Mouse (Mus musculus): ENCODE measurements around the gene Six1. TPM values are rescaled to one million over a fixed set of nuclear protein-coding genes. Genes with fewer than 3 reads are reported as not detected.
"Not testable (repeated sequence)": the region's sequence is repeated elsewhere in the genome, so short reads cannot be mapped to it uniquely, and the experiment has no call there.

Gene Six1
- under 1 TPM; 0.19 to 0.54 TPM for total RNA-seq (2021)

DNA sequence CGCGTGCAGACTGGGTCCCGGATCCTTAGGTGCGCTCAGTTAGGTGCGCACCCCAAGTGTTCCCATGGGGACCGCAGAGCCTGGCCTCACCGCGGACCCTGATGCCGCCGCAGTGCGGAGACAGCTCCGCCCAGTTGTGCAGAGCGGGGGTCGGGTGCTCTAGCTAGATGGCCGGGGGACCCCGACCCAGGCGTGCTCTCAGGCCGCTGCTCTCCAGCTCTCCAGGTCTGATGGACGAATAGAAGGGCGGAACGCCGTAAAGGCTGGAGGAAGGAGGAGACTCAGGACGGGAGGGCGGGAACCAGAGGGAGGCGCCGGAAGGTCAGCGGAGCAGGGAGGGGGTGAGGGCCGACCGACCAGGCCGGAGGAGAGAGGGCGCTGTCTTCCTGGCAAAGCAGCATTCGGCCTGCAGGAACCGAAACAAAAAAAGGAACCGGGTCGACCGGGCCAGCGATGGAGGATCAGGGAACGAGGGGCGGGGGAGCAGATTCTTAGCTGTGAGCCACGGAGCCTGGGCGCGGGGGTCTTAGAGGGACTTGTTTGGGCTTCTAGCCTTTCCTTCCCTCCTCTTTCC is at the start of gene Six1:
Gene Six1 (minus strand): TSS at position 220 of the 574 bp plus-strand sequence.
- peak; percentile 88 for DNase-seq

GRCm38 (mm10) chr12:73098593-73098992 is 44.9 kb upstream of the Six1 start:
- no peak for DNase-seq

DNA sequence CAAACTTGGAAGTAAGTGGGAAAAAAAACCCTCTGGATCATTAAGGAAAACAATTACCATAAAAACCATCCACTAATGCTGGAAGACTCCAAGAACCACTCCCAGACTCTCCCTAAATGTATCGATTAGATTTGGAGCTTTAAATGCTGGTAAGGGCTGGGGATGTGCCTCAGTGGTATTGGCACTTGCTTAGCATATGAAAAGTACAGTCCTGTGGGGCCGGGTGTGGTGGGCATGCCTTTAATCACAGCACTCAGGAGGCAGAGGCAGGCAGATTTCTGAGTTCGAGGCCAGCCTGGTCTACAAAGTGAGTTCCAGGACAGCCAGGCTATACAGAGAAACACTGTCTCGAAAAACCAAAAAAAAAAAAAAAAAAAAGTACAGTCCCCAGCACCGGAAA is 42.5 kb upstream of the Six1 start:
- not testable (repeated sequence) for DNase-seq

DNA sequence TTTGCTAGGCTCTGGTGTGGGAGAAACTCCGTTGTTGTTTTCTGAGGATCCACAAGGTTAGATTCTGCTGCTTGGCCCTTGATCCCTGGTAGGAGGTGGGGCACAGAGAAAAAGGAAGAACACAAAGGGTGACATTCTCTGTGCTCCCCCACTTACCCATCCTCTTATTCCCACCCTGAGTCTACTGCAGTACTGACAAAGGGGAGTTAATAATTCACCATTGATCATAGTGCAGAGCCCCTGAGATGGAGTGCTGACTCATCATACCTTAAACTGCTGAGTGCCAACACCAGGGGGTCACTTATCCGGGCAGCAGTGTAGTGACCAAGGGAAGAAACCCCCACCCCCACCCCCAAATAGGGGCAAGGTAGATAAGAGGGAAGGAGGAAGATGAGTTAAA is 40.9 kb upstream of the Six1 start:
- DNase-seq = no peak

GRCm38 (mm10) chr12:73094189-73094588 is 40.5 kb upstream of the Six1 start:
- no peak for DNase-seq

GRCm38 (mm10) chr12:73090672-73091335 is 37.1 kb upstream of the Six1 start:
- DNase-seq = no peak

GRCm38 (mm10) chr12:73088911-73089310 is 35.2 kb upstream of the Six1 start:
- no peak for DNase-seq

DNA sequence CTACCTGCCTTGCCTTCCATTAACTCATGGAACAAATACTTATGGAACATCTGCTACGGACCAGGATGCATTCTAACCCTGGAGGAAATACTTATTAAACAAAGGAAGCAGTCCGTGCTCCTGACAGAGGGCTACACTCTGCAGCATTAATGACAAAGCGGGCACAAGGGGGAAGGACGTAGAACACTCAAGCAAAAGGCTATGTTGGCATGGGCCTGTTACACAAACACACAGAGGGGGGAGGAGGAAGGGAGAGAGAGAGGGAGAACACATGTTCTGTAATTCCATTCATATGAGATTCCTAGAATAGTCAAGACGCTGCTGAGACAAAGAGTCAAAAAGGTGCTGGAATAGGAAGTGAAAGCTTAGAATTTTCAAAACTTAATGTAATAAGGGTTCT is 34.8 kb upstream of the Six1 start:
- DNase-seq = no peak

DNA sequence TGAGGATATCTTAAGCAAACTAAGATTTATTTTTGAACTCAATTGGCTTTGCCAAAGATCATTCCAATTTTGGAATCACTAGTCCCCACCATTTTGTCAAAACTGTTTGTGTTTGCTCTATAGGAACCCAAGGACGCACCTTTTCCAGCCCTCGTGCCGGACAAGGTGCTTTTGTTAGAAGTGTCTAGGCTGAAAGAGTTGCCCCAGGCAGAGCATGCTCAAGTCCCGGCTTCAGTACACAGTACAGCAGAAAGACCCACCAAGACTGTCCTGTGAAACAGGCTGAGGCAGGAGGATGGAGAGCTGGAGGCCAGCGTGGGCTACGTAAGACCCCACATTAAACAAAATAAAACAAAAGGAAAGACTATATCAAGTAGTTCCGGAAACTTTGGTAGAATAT is 33.4 kb upstream of the Six1 start:
- DNase-seq = no peak

GRCm38 (mm10) chr12:73085739-73086630 is 32.3 kb upstream of the Six1 start:
- DNase-seq = no peak

DNA sequence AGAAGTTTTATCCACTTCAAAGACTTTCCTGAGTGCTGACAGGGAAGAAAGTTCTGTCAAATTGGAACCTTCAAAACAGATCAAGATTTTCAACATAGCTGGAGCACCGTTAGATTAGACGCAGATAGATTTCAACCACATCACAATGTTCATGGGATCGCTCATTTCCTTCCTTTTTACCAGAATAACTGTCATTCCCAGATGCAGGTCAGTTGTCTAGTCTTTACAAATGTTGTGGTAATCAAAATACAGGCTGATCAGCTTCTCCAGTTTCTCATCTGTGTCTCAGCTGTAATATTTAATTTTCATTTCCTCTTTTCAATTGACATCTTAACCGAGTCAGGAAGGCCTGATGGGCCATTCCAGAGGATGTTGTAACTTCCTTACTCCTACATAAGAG is 30.1 kb upstream of the Six1 start:
- no peak for DNase-seq

- DNase-seq = not testable (repeated sequence)
Measured at GRCm38 (mm10) chr12:73081828-73082227, 28.1 kb upstream of the Six1 start.

- no peak for DNase-seq
Measured at GRCm38 (mm10) chr12:73060805-73061410, 7.2 kb upstream of the Six1 start.

DNA sequence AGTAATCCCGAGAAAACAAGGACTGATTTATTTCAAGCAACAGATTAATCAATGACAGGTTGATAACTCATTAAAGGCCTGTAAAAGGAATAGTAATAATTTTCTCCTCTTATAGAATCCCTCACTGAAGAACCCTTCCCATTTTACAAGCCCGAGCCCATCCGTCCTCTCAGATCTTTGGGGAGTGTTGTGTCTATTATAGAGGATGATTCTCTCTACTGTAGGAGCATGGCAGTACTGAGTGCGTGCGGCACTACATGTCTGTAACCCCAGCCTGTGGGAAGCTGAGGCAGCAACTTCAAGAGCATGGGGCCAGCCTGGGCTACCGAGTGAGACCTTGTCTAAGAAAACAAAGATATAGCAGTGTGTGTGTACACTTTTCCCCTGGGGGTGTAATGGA is 3.8 kb upstream of the Six1 start:
- no peak for DNase-seq

DNA sequence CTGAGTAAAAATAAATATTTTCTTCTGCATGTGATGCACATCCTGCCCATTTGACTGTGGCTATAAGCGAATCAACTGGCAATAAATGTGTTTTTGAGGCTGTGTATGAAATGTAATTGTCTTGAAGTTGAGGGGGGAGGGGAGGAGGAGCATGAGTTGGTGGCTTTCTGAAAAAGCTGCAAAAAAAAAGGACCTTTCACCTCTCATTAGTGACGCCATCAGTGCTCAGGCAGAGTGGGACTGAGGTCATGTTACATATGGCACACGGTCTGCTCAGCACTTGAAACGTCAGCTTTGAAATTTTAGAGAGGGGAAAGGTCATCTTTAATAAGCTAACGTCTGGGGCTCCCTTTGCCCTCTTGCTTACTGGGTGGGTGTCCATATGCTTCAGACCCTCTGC is 1.8 kb upstream of the Six1 start:
- no peak for DNase-seq

DNA sequence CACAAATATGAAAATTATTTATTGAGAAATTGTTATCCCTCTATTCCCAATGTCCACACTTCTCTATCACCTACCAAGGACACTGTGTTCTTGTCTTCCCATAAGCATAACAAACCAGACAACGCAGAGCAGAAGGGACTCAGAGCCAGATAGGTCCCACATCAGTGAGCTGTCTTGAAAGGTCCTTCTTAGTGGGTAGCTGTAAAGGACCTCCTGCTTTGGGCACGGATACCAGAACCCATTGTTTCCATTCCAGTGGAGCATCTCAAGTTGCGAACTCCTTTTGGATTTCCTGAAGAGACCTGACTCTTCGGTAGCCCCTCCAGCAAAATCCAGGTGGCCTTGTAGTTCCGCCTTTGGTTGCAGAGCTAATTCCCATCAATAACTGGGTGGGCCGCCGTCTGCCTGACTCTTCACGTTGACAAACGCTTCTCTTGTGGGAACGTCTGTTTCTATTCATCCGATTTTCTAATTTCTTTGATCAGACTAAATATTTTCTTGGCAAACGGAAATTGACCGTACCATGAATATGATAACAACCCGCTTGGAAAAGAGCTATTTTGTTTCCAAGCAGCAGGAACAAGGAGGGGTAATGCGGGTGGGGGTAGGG is 994 bp upstream of the Six1 start:
- DNase-seq = no peak

DNA sequence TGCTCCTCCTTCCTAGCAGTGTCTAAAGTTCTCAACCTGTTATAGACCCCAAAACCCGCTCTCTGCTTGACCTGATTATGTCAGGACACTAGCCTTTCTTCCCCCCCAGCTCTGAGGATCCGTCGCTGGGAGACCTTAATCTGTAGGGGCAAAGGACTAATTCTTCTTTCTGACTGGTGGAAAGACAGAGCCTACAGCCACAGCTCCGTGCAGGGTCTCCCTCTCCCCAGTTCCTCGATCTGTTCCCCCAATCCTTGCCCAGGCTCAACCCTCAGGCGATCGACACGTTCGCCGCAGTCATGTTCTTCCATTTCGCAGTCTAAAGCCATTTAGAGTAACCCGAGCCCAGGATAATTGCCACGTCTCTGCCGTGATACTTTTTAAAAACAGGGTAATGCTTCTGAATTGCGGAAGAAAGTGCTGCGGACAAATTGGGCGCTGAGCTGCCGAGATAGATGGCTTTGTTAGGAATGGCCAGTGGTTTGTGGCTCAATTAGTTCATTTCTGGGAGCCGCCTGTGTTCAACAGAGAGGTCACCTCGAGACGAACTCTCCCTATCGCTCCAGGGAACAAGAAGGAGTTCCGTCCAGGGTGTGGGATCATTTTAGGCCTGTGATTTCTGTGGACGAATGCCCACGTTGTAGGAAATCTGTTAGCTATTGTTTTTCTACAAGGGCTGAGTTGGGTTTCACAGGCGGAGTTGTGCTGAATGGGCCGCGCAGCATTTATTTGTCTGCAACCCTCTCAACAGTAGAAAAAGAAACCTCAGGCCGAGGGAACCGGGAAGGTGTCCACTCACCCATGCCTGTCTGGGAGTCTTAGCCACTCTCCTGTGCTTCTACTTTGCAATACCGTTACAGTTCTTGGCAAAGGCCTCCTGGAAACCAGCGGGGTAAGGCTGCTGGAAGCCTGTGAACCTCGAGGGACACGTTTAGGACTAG is 766 bp downstream of the Six1 start:
- no peak for DNase-seq

GRCm38 (mm10) chr12:73052036-73052650 is 1.5 kb downstream of the Six1 start:
- no peak for DNase-seq

DNA sequence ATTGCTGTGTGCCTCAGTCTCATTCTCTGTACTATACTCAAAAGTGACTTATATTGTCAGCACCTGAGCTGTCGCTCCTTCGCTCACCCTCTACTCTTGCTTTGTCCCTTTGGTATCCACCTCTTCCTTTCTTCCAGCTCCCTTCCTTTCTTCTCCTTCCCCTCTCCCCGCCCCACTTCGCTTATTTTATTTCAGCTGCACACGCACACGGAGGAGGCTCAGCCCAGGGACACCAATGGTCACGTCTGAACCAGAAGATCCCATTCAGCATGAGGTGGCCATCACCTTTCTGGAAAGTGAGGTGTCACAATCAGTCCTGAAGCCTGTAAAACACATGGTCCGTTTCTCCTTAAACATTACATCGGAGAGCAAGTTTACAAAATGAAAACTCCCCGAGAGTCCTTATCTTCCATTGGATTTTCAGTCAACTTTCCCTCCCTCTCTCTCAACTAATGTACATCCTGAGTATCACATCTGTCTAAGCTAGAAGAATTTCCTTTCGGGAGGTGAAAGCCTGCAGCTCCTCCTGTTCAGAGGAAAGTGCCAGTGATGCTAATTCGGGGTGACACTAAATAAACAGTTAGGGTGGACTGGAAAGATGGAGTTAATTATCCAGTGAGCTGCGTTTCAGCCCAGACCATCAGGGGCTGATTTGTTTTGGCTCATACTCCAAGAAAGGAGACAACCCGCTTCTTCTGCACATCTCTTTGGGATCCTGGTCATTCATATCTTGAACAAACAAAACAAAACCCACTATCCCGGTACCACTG is 2.7 kb downstream of the Six1 start:
- DNase-seq = no peak

DNA sequence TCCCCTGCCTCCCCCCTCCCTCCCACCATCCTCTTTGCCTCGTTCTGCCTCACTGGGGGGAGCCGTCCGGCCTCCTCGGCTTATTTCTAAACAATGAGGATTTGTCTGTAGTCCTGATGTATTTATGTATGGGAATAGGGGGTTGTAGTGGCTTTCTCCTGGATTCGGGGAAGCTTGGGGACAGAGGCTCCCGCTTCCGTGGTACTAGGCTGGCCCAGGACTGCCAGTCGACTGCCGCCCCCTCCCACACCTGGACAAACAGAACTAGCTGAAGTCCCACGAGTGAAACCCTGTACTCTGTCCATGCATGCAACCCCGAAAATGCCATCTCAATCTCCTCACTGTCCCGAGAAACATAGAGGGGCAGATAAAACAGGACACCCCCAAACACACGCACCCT is 3.4 kb downstream of the Six1 start:
- DNase-seq = no peak
